Mouse (Mus musculus) bone marrow macrophage, adult 2 months (primary cell): ENCODE measurements around the gene H60b.
"Not testable (repeated sequence)": the region's sequence is repeated elsewhere in the genome, so short reads cannot be mapped to it uniquely, and the experiment has no call there.

Source experiments
- CTCF ChIP-seq: IDR thresholded peaks from 2 replicates; pipeline ENCODE4 v1.5.1; 2012; ENCODE audit warnings: low read depth, mild to moderate bottlenecking, low read length, moderate library complexity
- POLR2A ChIP-seq: IDR thresholded peaks from 2 replicates; pipeline ENCODE4 v1.6.1; 2012; ENCODE audit warnings: mild to moderate bottlenecking, low read depth, low read length, borderline replicate concordance

DNA sequence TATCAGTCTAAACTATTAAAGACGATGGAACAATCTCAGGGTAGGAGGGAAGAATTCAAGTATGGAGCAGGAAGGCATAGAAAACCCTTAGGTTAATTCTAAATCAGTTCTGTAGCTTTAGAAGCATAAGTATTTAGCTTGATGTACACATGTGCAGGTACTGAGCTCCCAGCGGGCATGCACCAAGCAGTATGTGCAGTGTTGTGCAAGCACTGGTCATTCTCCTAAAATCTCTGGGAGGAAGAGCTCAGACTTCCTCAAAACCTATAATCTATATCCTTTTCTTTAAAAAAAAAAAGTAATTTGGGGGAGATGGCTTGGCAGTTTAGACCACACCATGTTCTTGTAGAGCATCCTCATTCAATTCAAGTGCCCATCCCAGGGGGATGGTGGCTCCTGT is 120.1 kb downstream of the H60b start:
- not testable (repeated sequence) for TF ChIP-seq CTCF, POLR2A
